Mouse (Mus musculus) neural tube, embryonic 14.5 days (tissue): ENCODE data around the gene Rab20. TPM values are rescaled to one million over a fixed set of nuclear protein-coding genes. Genes with fewer than 3 reads are reported as not detected.

Experiments used
- ATAC-seq: fragments of 200-750 bp; cut with Nextera tagmentation; 2 replicates; pipeline ENCODE4 v1.8.0; 2017; ENCODE audit warnings: low read depth, mild to moderate bottlenecking, moderate TSS enrichment, moderate library complexity
- H3K27ac ChIP-seq: fragments of 300-500 bp; sonication (generic); 2 replicates; pipeline ENCODE4 v1.5.1; 2014; ENCODE audit warnings: low read depth, mild to moderate bottlenecking, control low read depth, low read length, moderate library complexity, mixed read lengths
- H3K27me3 ChIP-seq: fragments of 300-500 bp; sonication (generic); 2 replicates; pipeline ENCODE4 v1.6.1; 2014; ENCODE audit warnings: low read length; ENCODE audit not compliant: control insufficient read depth, insufficient read depth
- H3K36me3 ChIP-seq: fragments of 300-500 bp; sonication (generic); 2 replicates; pipeline ENCODE4 v1.6.1; 2014; ENCODE audit warnings: low read length, mixed read lengths; ENCODE audit not compliant: control insufficient read depth, insufficient read depth
- H3K4me1 ChIP-seq: fragments of 300-500 bp; sonication (generic); 2 replicates; pipeline ENCODE4 v1.6.1; 2014; ENCODE audit warnings: low read length; ENCODE audit not compliant: control insufficient read depth, insufficient read depth
- H3K4me2 ChIP-seq: fragments of 300-500 bp; sonication (generic); 2 replicates; pipeline ENCODE4 v1.6.1; 2014; ENCODE audit warnings: mild to moderate bottlenecking, low read depth, low read length, control low read depth
- H3K4me3 ChIP-seq: fragments of 300-500 bp; sonication (generic); 2 replicates; pipeline ENCODE4 v1.5.1; 2014; ENCODE audit warnings: low read depth, low read length, control low read depth, mixed read lengths
- H3K9ac ChIP-seq: fragments of 300-500 bp; sonication (generic); replicated peaks from 2 replicates; pipeline ENCODE4 v1.6.1; 2014; ENCODE audit warnings: low read depth, mild to moderate bottlenecking, control low read depth, low read length, mixed read lengths
- H3K9me3 ChIP-seq: fragments of 300-500 bp; sonication (generic); 2 replicates; pipeline ENCODE4 v1.6.1; 2016; ENCODE audit warnings: low read length; ENCODE audit not compliant: control insufficient read depth
- WGBS: fragments of 180-500 bp; shearing (Covaris S2); extraction: QIAGEN DNeasy Blood & Tissue Kit; methylation state at CpG from one replicate; pipeline ENCODE4 v1.1.7; 2014; 5-methylcytosine and 5-hydroxymethylcytosine counted together
- polyA plus RNA-seq: library from polyadenylated mRNA; unstranded; fragments of >200 nt; fragmentation: Nextera tagmentation; extraction: Ambion mirVana; gene quantifications from 2 replicates; pipeline ENCODE4 v1.2.1, GENCODE M21; 2014

The Rab20 gene
- polyA plus RNA-seq, 1 experiment from 2014 or later: not detected

DNA sequence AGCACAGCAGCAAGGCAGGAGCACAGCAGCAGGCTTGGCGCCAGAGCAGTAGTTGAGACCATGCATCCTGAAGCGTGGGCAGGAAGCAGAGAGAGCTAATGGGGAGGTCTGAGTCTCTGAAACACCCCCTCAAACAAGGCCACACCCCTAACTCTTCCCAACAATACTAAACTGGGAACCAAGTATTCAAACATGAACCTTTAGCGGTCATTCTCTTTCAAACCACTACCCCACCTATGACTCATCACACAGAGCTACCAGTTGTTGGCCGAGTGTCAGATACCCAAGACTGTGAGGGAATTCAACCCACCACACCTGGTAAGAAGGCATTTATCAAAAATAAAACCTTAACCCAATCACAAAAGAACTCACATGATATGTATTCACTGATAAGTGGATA, 8.7 kb upstream of the Rab20 start:
- H3K27ac ChIP-seq: no peak overlapping the region
- H3K4me3 ChIP-seq: no peak overlapping the region
- no peak overlapping the region for H3K9ac ChIP-seq
- H3K36me3 ChIP-seq: no peaks in the 10 kb centered on the region
- no peaks in the 10 kb centered on the region for H3K9me3 ChIP-seq
- no peaks in the 10 kb centered on the region for H3K4me1 ChIP-seq
- H3K27me3 ChIP-seq: peaks cover 3% of the 10 kb centered on the region; the same call in 1 of the 2 replicates
- no peak for ATAC-seq
- no peak overlapping the region for H3K4me2 ChIP-seq
- WGBS: 75% methylated on average over 4 of the region's 4 CpGs

DNA sequence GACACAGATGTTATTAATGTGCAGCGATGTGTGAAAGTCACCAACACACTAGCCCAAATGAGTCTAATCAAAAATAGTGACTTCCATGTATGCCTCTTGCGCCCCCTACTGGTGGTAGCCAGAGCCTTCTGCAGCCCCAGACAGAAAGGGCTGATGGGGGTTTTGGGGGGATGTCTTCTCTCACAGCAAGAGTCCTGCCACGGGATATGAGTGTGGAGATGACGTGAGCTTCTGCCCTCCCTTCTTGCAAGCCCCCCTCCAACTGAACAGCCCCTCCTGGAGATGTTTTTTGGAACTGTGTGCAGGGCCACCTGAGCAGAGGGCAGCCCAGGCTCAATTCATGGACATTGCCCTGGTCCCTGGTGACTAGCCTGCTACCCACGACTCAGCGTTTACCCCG, 7.6 kb upstream of the Rab20 start:
- no peak overlapping the region for H3K27ac ChIP-seq
- peaks cover 3% of the 10 kb centered on the region; the same call in 1 of the 2 replicates for H3K27me3 ChIP-seq
- no peaks in the 10 kb centered on the region for H3K9me3 ChIP-seq
- H3K4me2 ChIP-seq: no peak overlapping the region
- ATAC-seq: no peak; the same call in 1 of the 2 replicates
- no peak overlapping the region for H3K9ac ChIP-seq
- no peak overlapping the region for H3K4me3 ChIP-seq
- no peaks in the 10 kb centered on the region for H3K4me1 ChIP-seq
- WGBS: 23% methylated on average over 7 of the region's 7 CpGs
- no peaks in the 10 kb centered on the region for H3K36me3 ChIP-seq

DNA sequence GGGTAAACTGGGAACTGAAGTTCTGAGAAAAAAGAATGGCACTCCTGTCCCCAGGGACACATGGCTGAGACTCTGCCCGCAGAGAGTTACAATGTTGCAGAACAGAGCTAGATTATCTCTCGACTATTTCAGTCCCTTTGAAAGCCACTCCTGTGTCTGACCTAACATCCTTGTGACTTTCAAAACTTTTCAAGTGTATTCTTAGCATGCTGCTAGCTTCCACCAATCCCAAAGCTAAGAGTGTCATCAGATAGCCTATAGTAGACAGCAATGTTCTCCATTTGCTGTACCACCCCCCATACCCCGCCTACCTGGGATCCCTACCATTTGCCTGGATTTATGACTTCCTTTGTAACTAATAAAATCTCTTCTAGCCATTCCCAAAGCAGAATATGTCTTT, 4.0 kb upstream of the Rab20 start:
- WGBS: 68% methylated on average over 3 of the region's 3 CpGs
- no peaks in the 10 kb centered on the region for H3K9me3 ChIP-seq

DNA sequence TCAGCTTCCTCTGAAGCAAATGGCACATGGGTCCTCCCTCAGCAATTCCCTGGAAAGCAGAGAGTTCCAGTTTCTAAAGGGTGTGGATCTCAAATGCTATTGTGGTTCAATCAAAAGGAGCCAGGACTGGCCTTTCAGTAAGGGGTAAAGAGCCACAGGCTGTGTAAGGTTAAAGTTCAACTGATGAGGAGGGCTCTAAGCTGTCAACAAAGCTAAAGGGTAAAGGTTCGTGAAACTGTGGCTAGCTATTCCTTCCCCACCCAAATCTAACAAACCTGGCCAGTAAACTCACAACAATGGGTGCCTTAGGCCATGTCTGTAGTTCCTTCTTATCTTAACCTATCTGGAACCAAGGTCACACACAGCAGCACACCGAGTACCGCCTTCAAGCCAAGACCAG, 3.4 kb upstream of the Rab20 start:
- Histone ChIP-seq H3K9me3 (no peaks in the 10 kb centered on the region), H3K36me3 (no peaks in the 10 kb centered on the region), H3K4me2 (no peak overlapping the region), H3K4me1 (peaks cover 9% of the 10 kb centered on the region), H3K27me3 (peaks cover 26% of the 10 kb centered on the region), H3K4me3 (no peak overlapping the region), H3K9ac (no peak overlapping the region), H3K27ac (no peak overlapping the region)
- 66% methylated on average over 3 of the region's 3 CpGs for WGBS
- no peak for ATAC-seq

More for the DNA sequence above, 4.0 kb upstream of the Rab20 start:
- no peak for ATAC-seq
- peaks cover 9% of the 10 kb centered on the region for H3K4me1 ChIP-seq
- H3K4me2 ChIP-seq: no peak overlapping the region
- no peak overlapping the region for H3K27ac ChIP-seq
- no peak overlapping the region for H3K4me3 ChIP-seq
- H3K36me3 ChIP-seq: no peaks in the 10 kb centered on the region
- no peak overlapping the region for H3K9ac ChIP-seq
- peaks cover 23% of the 10 kb centered on the region for H3K27me3 ChIP-seq

DNA sequence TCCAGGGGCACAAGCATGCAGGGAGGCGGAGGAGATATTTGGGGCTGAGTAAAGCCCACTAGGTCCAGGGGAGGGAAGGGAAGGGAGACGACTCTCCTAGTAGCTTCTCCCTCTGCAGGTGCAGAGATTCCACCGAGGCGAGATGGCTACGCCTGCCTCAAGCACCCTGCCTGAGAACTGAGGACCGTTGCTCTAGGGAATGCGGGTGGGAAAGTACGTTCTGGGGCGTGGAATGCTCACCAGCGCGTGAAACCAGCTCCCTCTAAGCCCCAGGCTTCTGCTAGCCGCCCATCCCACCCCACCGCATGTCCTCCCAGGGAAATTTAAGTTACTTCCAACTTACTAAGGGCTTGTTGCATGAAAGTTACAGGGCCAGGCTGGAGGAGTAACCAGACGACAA, 1.1 kb upstream of the Rab20 start:
- H3K4me3 ChIP-seq: no peak overlapping the region
- H3K4me2 ChIP-seq: no peak overlapping the region
- no peak for ATAC-seq
- H3K27ac ChIP-seq: no peak overlapping the region
- H3K9ac ChIP-seq: no peak overlapping the region
- 4% methylated on average over 14 of the region's 14 CpGs for WGBS
- peaks cover 47% of the 10 kb centered on the region for H3K27me3 ChIP-seq
- no peaks in the 10 kb centered on the region for H3K36me3 ChIP-seq
- peaks cover 9% of the 10 kb centered on the region for H3K4me1 ChIP-seq
- H3K9me3 ChIP-seq: no peaks in the 10 kb centered on the region

DNA sequence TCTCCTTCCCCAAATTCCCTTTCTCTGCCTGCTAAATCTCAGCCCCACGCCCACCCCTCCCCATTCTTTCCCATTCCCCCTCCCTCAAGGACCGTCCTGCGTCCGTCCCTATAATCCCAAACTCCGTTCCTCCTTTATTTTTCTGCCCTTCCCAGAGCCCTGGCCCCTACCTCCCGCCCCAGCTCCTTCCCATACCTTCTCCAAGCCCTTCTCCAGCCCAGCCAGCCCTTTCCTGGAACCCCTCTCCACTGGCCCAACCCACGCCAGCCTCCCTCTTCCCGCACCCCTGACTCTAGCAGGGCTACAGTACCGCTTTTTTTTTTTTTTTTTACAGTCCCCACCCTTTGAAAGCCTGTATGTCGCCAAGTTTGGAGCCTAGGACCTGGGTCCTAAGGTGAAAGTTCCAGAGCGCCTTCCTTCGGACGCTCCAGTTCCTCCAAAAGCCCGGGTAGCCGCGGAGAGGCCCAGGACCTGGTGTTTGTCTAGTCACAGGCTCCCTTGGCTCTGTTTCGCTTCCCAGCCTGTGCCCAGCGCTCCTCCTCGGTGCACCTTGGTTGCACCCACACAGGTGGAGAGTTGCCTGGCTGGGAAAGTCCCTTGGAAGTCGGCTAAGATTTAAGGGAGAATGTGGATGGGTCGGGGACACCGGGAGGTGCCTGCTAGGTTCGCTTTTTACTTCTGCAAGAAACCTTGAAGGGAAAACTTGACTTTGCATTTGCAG, 457 bp upstream of the Rab20 start:
- no peaks in the 10 kb centered on the region for H3K36me3 ChIP-seq
- peak overlapping the region; percentile 44 for H3K4me3 ChIP-seq
- no peaks in the 10 kb centered on the region for H3K9me3 ChIP-seq
- H3K4me2 ChIP-seq: peak overlapping the region; percentile 93
- H3K4me1 ChIP-seq: peaks cover 9% of the 10 kb centered on the region
- no peak; the same call in 1 of the 2 replicates for ATAC-seq
- H3K27me3 ChIP-seq: peaks cover 52% of the 10 kb centered on the region
- no peak overlapping the region for H3K9ac ChIP-seq
- WGBS: 2% methylated on average over 22 of the region's 23 CpGs
- no peak overlapping the region for H3K27ac ChIP-seq

DNA sequence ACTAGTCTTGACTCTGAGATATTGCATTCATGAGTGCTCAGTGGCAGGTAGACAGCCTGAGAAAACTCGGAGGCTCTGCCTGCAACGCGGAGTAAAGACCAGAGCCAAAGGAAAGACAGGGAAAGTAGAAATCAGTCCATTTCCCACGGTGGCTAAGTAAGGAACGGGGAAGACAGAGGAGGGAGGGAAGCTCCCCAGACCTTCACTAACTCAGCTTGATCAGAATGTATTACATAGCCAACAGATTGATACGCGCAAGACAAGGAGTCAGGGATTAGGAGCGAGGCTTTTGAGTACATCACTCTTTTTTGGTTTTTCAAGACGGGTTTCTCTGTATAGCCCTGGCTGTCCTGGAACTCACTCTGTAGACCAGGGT, 1.3 kb downstream of the Rab20 start:
- H3K27ac ChIP-seq: no peak overlapping the region
- no peak for ATAC-seq
- no peaks in the 10 kb centered on the region for H3K36me3 ChIP-seq
- WGBS: 3% methylated on average over 9 of the region's 9 CpGs
- H3K4me3 ChIP-seq: peak overlapping the region; percentile 6; the same call in 1 of the 2 replicates
- no peak overlapping the region for H3K9ac ChIP-seq
- peak overlapping the region; percentile 93 for H3K4me2 ChIP-seq
- H3K27me3 ChIP-seq: peaks cover 52% of the 10 kb centered on the region
- H3K9me3 ChIP-seq: no peaks in the 10 kb centered on the region
- peaks cover 9% of the 10 kb centered on the region for H3K4me1 ChIP-seq

DNA sequence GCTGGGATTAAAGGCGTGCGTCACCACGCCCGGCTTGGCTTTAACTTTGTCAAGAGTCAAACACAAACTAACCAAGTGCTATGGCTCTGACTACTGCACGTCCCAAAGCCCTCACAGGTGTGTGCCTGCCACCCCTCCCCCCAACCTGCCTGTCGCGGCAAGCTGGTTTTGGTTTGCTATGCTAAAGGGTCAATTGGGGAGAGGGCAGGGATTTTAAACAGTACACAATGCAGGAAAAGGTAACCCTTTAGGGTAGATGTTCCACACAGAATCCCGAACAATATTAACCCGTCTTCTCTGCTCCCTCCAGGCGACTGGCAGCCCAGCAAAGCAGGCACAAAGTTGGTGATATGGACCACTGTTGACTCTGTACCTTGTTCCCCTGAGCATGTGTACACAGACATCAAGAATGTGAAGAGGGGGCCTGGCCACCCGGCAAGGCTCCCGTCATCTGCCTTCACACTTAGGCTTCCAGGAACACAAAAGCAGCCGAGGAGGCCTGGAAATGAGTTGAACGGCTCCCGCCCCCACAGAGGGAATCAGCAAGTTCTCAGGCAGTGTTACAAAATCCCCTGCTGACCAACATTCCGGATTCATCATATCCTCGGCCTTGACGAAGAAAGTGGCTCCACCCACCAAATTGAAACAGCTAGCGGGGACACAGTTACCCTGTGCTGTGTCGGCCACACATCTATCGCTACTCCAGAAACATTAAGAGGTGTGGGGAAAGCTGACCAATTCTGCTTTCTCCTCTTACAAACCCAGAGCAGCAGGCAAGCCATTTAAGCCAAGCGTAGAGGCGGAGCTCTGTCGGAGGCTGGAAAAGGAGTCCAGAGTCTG, 2.0 kb downstream of the Rab20 start:
- ATAC-seq: no peak
- Histone ChIP-seq H3K4me3 (peak overlapping the region; percentile 6; the same call in 1 of the 2 replicates), H3K4me1 (peaks cover 9% of the 10 kb centered on the region), H3K4me2 (peak overlapping the region; percentile 32), H3K36me3 (no peaks in the 10 kb centered on the region), H3K9ac (no peak overlapping the region), H3K9me3 (no peaks in the 10 kb centered on the region), H3K27ac (no peak overlapping the region), H3K27me3 (peaks cover 52% of the 10 kb centered on the region)
- 9% methylated on average over 24 of the region's 24 CpGs for WGBS

DNA sequence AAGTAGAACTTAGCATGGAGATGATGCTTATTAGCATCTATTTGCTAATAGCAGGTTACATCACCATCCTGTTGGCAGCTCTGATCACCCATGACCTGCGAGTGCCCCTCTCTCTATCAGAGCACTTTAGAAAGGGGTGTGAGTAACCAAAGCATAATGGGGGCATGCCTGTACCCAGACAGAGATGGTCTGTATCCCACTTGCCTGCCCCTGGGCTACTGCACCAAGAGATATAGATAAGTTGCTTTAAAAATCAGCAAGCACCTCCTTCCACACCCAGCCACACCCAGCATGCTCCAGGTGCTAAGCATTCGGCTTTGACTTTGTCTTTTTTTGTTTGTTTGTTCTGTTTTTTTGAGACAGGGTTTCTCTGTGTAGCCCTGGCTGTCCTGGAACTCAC, 2.6 kb downstream of the Rab20 start:
- Histone ChIP-seq H3K4me2 (no peak overlapping the region), H3K9ac (no peak overlapping the region), H3K9me3 (no peaks in the 10 kb centered on the region), H3K27me3 (peaks cover 51% of the 10 kb centered on the region), H3K4me3 (no peak overlapping the region), H3K36me3 (no peaks in the 10 kb centered on the region), H3K27ac (no peak overlapping the region), H3K4me1 (peaks cover 9% of the 10 kb centered on the region)
- ATAC-seq: no peak
- 9% methylated on average over 2 of the region's 2 CpGs for WGBS
